Mouse (Mus musculus): ENCODE results near the gene Brca1.
"Not testable (repeated sequence)": the region's sequence is repeated elsewhere in the genome, so short reads cannot be mapped to it uniquely, and the experiment has no call there.

Brca1 gene

DNA sequence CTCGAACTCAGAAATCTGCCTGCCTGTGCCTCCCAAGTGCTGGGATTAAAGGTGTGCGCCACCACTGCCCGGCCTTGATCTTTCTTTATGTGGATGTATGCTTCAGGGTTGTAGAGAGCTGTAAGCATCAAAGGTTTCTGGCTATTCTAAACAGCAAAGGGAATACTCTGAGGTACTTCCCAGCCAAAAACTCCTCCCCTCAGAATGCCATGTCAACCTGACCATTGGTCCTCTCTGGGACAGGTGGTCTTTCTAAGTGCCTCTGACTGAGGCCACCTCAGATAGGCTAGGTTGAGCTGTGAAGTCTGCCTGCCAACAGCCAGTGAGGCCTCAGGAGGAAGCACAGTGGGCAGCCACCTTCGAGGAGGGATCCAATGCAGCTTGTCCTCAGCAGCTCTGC lies 102.9 kb downstream of the Brca1 start:
- DNase-seq (ENCODE audit: low spot score) = no peak

DNA sequence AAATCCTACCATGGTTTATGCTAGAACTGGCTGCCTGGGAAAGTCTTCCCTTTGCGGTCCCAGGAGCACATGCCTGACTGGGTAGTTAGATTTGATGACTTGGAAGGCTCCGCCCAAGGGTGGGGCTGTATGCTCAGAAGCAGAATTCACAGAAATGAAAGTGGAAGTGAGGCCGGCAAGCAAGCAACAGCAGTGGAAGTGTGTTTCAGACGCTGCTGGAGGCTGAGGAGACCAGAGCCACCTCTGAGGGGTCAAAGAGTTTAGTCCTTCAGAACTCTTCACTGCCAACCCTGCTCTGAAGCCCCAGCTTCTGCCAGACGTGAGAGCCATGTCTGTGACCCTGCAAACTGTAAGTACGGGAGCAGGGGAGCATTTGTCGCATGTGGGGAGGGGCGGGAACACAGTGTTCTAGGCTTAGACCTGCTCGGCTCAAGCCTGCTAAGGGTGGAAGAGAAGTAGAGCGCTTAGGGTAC lies 103.4 kb downstream of the Brca1 start, which contains the start of gene Ifi35:
TSS of gene Ifi35 (plus strand) at position 134 of the 473 bp plus-strand sequence.
- peak; percentile 69 for DNase-seq (ENCODE audit: low spot score)

DNA sequence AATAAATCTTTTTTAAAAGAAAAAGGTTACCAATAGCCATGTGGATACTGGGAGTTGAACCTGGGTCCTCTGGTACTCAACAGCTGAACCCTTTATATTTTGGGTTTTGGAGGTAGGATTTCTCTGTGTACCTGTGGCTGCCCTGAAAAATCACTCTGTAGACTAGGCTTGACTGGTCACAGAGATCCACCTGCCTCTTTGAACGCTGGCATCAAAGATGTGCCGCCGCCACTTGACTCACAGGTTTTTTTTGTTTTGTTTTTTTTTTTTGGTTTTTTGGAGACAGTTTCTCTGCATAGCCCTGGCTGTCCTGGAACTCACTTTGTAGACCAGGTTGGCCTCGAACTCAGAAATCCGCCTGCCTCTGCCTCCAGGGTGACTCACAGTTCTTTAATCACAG lies 104.0 kb downstream of the Brca1 start:
- DNase-seq (ENCODE audit: low spot score) = no peak

DNA sequence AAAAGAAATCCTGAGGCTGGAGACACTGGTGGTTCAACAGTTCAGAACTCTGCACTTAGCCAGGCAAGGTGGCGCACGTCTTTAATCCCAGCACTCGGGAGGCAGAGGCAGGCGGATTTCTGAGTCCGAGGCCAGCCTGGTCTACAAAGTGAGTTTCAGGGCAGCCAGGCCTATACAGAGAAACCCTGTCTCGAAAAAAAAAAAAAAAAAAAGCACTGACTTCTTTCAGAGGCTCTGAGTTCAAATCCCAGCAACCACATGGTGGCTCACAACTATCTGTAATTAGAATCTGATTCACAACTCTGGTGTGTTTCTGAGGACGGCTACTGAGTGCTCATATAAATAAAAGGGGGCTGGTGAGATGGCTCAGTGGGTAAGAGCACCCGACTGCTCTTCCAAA lies 104.9 kb downstream of the Brca1 start:
- not testable (repeated sequence) for DNase-seq (ENCODE audit: low spot score)

DNA sequence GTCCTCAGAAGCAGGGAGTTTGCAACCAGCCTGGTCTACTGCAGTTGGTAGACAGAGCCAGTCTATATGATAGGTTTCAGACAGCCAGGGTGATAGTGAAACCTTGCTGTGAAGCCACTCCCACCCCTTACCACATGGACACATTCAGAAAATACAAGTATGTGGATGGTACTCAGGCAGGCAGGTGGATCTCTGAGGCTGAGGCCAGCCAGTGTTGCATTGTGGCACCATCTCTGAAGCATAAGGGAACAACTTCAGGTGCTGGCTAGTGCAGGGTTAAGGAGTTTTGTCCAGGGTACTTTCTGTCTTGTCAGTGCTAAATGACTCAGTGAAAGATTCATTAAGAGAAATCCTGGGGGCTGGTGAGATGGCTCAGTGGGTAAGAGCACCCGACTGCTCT lies 105.4 kb downstream of the Brca1 start:
- no peak for DNase-seq (ENCODE audit: low spot score)

DNA sequence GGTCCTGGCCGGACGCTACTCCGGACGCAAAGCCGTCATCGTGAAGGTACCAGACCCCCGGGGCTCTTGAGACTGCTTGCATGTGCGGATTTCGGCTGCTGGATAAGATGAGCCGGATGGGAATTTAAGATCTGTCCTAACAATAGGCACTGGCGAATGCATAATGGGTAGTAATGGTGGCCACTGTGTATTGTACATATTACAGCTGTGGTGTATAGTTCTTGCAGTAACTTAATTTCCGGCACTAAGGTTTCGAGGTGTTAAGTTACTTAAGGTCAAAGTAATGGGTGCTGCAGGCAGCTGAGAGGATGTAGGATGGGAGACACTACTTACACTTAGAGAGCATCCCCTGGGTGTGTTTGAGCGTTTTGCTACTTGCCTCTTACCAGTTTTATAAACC lies 109.0 kb downstream of the Brca1 start:
- DNase-seq (ENCODE audit: low spot score) = no peak

DNA sequence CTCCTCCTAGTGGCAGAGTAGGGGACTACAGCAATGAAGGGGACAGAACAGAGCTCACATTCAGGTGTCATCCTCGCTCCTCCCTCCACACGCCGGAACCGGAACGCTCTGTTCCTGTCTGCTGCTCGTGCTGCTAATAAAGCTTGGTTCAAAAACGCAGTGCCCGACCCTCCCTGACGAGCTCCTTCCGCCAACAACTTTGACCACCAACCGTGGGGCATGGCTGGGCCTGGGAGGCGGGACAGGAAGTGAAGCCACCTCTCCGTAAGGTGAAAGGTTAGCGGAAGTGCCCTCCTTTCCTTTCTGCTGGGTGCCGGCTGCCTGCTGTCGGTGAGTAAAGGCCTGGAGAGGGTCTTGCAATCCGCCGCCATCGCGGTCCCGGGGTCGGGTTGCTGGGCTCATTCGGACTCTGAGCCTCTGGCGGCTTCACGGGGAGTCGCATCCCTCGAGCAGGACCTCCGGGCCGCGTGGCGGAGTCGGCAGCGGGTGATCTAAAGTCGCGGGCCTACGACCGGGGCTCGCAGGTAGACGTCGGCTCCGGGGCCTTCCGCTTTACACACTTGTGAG lies 109.5 kb downstream of the Brca1 start, which contains the start of gene Rpl27:
TSS of gene Rpl27 (plus strand) at position 172 of the 567 bp plus-strand sequence.
- DNase-seq (ENCODE audit: low spot score) = peak; percentile 94

DNA sequence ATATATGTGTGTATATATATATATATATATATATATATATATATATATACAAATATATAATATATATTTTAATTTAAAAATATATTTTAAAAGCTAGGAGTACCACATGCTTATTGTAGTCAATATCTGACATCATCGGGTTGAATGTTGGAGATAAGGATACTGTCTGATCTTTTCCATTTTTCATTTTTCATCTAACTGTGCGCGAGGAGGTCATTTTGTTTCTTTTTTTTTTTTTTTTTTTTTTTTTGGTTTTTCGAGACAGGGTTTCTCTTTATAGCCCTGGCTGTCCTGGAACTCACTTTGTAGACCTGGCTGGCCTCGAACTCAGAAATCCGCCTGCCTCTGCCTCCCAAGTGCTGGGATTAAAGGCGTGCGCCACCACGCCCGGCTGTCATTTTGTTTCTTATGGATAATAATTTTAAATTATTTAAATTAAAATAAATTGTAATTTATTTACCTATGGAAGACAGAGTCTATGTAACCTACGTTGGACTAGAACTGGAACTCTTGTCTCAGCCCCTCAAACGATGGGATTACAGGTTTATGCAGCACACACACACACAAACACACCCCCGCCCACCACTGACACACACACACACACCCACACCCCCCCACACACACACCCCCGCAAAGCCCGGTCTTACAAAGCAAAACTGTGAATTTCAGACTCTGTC lies 110.2 kb downstream of the Brca1 start:
- DNase-seq (ENCODE audit: low spot score) = not testable (repeated sequence)

Measured in ovary, postnatal 36 days (tissue).